Mouse (Mus musculus) liver, embryonic 16.5 days (tissue): ENCODE data around the gene Ptger4. TPM values are rescaled to one million over a fixed set of nuclear protein-coding genes. Genes with fewer than 3 reads are reported as not detected.

Experiments used
- ATAC-seq: fragments of 200-750 bp; cut with Nextera tagmentation; 2 replicates; pipeline ENCODE4 v1.8.0; 2017; ENCODE audit warnings: low read depth, mild to moderate bottlenecking, moderate number of reproducible peaks, moderate library complexity
- H3K27ac ChIP-seq: fragments of 300-500 bp; sonication (generic); 2 replicates; pipeline ENCODE4 v1.5.1; 2014; ENCODE audit warnings: mild to moderate bottlenecking, low read length
- H3K27me3 ChIP-seq: fragments of 300-500 bp; sonication (generic); 2 replicates; pipeline ENCODE4 v1.6.1; 2014; ENCODE audit warnings: low read depth, low read length, mixed read lengths; ENCODE audit not compliant: control insufficient read depth, insufficient read depth
- H3K36me3 ChIP-seq: fragments of 300-500 bp; sonication (generic); 2 replicates; pipeline ENCODE4 v1.6.1; 2014; ENCODE audit warnings: mild to moderate bottlenecking; ENCODE audit not compliant: control insufficient read depth, insufficient read depth
- H3K4me1 ChIP-seq: fragments of 300-500 bp; sonication (generic); 2 replicates; pipeline ENCODE4 v1.6.1; 2014; ENCODE audit warnings: low read depth, low read length, mixed read lengths; ENCODE audit not compliant: control insufficient read depth
- H3K4me2 ChIP-seq: fragments of 300-500 bp; sonication (generic); 2 replicates; pipeline ENCODE4 v1.6.1; 2014; ENCODE audit warnings: low read depth, low read length, mixed read lengths
- H3K4me3 ChIP-seq: fragments of 300-500 bp; sonication (generic); 2 replicates; pipeline ENCODE4 v1.5.1; 2014; ENCODE audit warnings: low read depth, mild to moderate bottlenecking, low read length
- H3K9ac ChIP-seq: fragments of 300-500 bp; sonication (generic); 2 replicates; pipeline ENCODE4 v1.6.1; 2014; ENCODE audit warnings: low read depth, low read length
- H3K9me3 ChIP-seq: fragments of 300-500 bp; sonication (generic); replicated peaks from 2 replicates; pipeline ENCODE4 v1.6.1; 2016; ENCODE audit warnings: low read length; ENCODE audit not compliant: control insufficient read depth
- WGBS: fragments of 180-500 bp; shearing (Covaris S2); extraction: QIAGEN DNeasy Blood & Tissue Kit; methylation state at CpG from one replicate; pipeline ENCODE4 v1.1.7; 2014; ENCODE audit not compliant: insufficient replicate concordance; 5-methylcytosine and 5-hydroxymethylcytosine counted together
- polyA plus RNA-seq: library from polyadenylated mRNA; unstranded; fragments of >200 nt; fragmentation: Nextera tagmentation; extraction: Ambion mirVana; gene quantifications from 2 replicates; pipeline ENCODE4 v1.2.1, GENCODE M21; 2015

The Ptger4 gene
- polyA plus RNA-seq, result 1.1 and 1.4 TPM in 2 replicates

DNA sequence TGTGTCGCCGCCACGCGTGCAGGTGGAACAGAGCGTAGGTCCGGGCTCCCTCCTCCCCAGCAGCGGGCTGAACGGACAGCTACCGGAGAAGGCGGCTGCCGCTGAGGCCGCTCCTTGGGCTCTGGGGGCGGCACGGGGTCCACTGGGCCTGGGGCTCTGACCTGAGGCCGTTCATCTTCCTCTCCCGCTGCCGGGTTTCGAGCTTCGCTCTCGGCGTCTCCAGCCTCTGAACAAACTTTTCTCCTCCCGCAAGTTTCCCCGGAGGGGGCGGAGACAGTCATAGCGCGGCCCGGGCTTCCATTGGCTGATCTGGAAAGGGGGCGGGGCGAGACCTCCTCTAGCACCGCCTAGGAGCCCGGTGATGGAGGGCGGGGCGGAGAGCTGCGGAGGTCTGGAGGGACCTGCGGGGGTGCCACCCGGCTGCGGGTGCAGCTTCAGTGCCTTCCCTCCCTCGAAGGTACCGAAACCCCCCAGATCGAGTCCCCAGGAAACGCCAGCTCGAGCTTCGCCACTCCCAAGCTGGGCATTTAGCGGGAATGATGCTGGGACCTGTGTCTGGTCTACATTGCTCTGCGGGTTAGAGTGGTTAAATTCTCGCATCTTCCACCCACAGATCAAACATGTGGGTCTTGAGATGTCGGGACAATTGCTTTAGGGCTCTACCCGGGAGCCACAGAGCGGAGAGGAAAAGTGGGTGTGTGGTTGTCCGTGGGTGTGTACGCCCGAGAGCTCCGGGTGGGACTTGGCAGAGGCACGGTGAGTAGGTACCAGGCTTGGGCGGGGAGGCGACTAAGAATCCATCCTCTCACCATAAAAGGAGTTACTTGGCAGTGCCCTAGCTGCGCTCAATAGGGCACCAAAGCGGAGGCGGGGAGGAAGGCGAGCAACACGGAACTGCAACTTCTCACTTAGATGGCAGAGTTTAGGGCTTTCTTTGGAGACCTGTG is at the start of gene Ptger4:
Gene Ptger4, minus strand, starts transcription at position 229 of the 947 bp plus-strand sequence.
- peak within 1 kb of the TSS; percentile 82 for H3K9ac ChIP-seq
- H3K4me2 ChIP-seq, result peak within 1 kb of the TSS; percentile 100
- H3K36me3 ChIP-seq, result no peaks in the 10 kb centered on the region
- peaks cover 46% of the 10 kb centered on the region for H3K4me1 ChIP-seq
- peaks cover 27% of the 10 kb centered on the region for H3K27me3 ChIP-seq
- no peaks in the 10 kb centered on the region for H3K9me3 ChIP-seq
- H3K27ac ChIP-seq, result no peak within 1 kb of the TSS; the same call in 1 of the 2 replicates
- 1% methylated on average over 60 of the region's 61 CpGs for WGBS
- ATAC-seq, result peak; percentile 96
- H3K4me3 ChIP-seq, result peak within 1 kb of the TSS; percentile 78

DNA sequence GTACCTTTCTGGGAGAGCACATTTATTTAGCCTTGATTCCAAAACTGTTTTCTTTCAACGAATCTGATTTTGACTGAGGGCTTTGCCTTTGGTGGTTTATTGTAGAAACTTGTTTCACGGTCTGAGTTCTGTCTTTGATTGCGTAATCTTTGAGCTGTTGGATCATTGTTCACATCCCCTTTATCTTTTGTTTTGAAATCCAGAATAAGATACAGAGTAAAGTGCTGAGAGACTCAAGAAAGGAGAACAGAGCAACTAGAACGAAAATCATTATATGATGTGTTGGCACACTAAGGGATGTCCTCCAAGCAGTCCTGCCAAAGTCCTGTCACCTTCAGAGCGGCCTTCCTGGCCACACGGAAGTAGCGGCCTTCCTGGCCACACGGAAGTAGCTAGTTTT is 44.4 kb upstream of the Ptger4 start:
- Histone ChIP-seq H3K9me3 (no peaks in the 10 kb centered on the region), H3K4me1 (no peaks in the 10 kb centered on the region), H3K36me3 (no peaks in the 10 kb centered on the region), H3K27me3 (no peaks in the 10 kb centered on the region), H3K27ac (no peak overlapping the region), H3K4me2 (no peak overlapping the region), H3K4me3 (no peak overlapping the region), H3K9ac (no peak overlapping the region)
- 58% methylated on average over 8 of the region's 8 CpGs for WGBS
- ATAC-seq, result no peak

DNA sequence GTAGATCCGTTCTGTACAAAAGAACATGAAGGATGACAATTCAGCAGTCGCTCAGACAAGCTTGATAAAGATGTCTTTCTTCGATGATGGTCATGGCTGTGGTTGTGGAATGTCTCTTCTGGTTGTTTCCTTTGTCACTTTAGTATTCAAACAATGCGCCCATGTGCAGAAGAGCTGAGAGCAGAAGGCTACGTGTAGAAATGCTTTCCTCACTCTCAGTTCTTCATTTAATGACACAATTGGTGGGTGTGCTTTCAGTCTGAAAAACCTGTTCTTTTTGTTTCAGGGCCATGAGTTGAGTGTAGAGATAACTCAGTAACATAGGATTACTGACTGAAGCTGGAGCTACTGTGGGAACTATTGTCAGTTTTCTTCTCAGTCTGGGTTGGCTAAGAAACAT is 43.1 kb upstream of the Ptger4 start:
- H3K27me3 ChIP-seq, result no peaks in the 10 kb centered on the region
- no peaks in the 10 kb centered on the region for H3K4me1 ChIP-seq
- WGBS, result 69% methylated on average over 5 of the region's 5 CpGs
- no peaks in the 10 kb centered on the region for H3K36me3 ChIP-seq
- no peak overlapping the region for H3K4me2 ChIP-seq
- no peaks in the 10 kb centered on the region for H3K9me3 ChIP-seq
- no peak overlapping the region for H3K9ac ChIP-seq
- no peak overlapping the region for H3K27ac ChIP-seq
- ATAC-seq, result no peak
- no peak overlapping the region for H3K4me3 ChIP-seq

DNA sequence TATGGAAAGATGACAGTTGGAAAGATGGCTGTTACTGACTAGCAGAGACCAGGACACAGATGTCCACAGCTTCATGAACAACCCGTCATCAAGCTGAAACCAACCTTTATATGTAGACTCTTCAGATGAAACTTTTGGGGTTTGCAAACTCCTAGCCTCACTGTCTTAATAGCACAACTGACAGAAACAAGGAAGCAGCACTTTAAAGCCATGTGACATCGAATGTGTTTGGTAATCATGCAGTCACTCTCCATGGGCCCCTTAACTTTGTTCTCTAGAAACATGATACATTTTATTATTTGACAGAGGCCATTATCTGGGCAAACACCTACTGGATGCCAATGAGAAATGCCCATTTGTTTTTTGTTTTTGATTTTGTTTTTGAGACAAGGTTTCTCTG is 37.3 kb upstream of the Ptger4 start:
- 68% methylated on average over 2 of the region's 2 CpGs for WGBS
- Histone ChIP-seq H3K4me3 (no peak overlapping the region), H3K9ac (no peak overlapping the region), H3K4me1 (no peaks in the 10 kb centered on the region), H3K36me3 (no peaks in the 10 kb centered on the region), H3K9me3 (no peaks in the 10 kb centered on the region), H3K27ac (no peak overlapping the region), H3K4me2 (no peak overlapping the region), H3K27me3 (no peaks in the 10 kb centered on the region)
- ATAC-seq, result no peak

DNA sequence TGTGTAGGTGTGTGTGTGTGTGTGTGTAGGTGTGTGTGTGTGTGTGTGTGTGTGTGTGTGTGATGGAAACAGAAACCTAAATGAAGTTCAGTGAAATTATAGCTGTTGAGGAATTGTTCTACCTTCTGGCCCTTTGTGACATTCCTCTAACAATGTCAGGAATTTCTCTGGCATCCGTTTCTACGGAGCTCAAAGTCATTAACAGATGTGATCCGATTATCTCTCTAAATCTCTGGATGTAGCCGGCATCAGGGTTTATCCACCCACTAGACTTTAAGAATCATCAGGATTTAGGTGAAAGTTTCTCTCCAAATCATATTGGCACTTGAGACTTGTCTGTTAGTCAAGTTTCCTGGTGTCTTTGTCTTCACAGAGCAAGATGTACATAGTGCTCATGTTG is 35.8 kb upstream of the Ptger4 start:
- H3K4me2 ChIP-seq, result no peak overlapping the region
- H3K4me1 ChIP-seq, result no peaks in the 10 kb centered on the region
- H3K9ac ChIP-seq, result no peak overlapping the region
- WGBS, result 76% methylated on average over 4 of the region's 4 CpGs
- H3K9me3 ChIP-seq, result no peaks in the 10 kb centered on the region
- no peaks in the 10 kb centered on the region for H3K36me3 ChIP-seq
- ATAC-seq, result no peak
- no peaks in the 10 kb centered on the region for H3K27me3 ChIP-seq
- H3K4me3 ChIP-seq, result no peak overlapping the region
- no peak overlapping the region for H3K27ac ChIP-seq

DNA sequence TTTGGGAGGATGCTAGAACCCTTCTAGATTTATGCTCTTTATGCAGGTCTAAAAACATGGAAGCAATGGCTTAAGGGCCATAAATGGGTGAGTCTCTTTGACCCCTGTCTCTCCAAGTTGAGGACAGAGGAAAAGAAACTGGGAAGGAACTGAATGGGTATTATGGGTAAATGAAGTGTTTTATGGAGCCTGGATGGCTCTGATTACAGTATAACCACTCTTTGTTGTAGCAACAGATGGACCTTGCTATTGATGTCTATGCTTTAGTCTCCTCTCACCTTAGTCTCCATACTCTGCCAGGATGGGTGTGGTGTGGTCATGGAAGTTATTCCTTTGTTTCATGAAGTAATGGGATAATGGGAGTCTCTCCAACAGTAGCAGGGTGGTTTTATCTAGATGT is 34.5 kb upstream of the Ptger4 start:
- Histone ChIP-seq H3K9ac (no peak overlapping the region), H3K4me1 (no peaks in the 10 kb centered on the region), H3K36me3 (no peaks in the 10 kb centered on the region), H3K27ac (no peak overlapping the region), H3K4me2 (no peak overlapping the region), H3K9me3 (no peaks in the 10 kb centered on the region), H3K27me3 (no peaks in the 10 kb centered on the region), H3K4me3 (no peak overlapping the region)
- no peak for ATAC-seq

DNA sequence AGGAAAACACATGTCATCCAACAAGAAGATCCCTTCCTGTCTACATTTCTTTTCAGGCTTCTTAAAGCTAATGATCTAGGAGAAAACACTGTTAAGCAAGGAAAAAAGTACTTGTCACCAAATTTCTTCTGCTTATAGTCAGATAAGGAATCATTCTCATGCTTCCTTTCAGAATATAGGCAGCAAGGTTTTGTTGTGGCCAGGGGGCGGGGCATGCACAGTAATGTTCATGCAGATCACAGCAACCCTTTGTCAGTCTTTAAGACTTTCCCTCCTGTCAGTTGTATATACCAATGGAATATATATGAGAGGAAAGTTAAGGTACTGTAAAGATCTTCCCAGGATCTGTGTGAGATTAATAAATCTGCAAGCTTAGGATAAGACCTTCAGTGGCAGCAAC is 30.0 kb upstream of the Ptger4 start:
- Histone ChIP-seq H3K27me3 (no peaks in the 10 kb centered on the region), H3K27ac (no peak overlapping the region), H3K36me3 (no peaks in the 10 kb centered on the region), H3K9ac (no peak overlapping the region), H3K4me3 (no peak overlapping the region), H3K4me2 (no peak overlapping the region), H3K9me3 (no peaks in the 10 kb centered on the region), H3K4me1 (no peaks in the 10 kb centered on the region)
- 51% methylated on average over 1 of the region's 1 CpGs for WGBS
- ATAC-seq, result no peak

DNA sequence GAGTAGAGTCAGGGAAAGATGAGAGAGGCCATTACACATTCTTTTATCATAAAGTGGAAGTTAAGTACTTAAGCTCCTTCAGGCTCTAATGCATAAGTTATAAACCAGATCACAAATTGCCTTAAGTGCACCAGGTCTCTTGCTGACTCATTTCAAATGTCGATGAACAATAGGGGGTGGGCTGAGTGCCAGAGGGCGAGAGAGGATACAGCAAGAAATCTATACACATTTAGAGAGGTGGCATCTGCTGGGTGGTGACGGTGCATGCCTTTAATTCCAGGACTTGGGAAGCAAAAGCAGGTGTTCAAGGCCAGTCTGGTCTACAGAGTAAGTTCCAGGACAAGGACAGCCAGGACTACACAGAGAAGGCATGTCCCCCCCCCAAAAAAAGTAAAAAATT is 22.1 kb upstream of the Ptger4 start:
- Histone ChIP-seq H3K27me3 (no peaks in the 10 kb centered on the region), H3K4me1 (no peaks in the 10 kb centered on the region), H3K36me3 (no peaks in the 10 kb centered on the region), H3K9me3 (no peaks in the 10 kb centered on the region), H3K4me3 (no peak overlapping the region), H3K27ac (no peak overlapping the region), H3K4me2 (no peak overlapping the region), H3K9ac (no peak overlapping the region)
- ATAC-seq, result no peak
- WGBS, result 68% methylated on average over 3 of the region's 3 CpGs

DNA sequence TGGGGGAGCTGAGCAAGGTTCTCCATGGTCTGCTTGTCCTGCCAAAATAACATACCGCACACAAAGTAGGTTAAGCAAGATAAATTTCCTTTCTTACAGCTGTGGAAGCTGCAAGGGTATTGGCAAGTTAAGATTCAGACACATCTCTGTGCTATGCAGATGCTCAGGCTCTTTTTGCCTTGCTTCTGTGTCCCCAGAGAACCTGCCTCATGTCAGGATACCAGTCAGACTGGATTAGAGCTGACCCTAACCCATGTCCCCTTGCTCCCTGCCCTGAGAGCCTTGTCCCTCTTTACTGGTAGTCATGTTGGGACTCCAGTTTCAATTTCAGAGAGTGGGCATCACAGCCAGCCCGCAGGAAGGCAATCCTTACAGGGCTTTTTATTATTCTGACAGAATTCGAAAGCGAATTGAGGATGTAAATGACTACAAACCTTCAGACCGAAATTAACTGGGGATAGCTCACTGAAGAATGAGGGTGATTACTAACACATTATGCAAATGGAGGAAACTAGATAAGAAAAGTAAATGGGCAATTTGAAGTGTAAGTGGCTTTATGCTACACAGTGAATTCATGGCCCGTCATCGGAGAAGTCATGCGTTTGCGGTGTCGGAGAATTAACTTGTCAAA is 19.0 kb upstream of the Ptger4 start:
- ATAC-seq, result no peak
- H3K4me2 ChIP-seq, result no peak overlapping the region
- 61% methylated on average over 10 of the region's 10 CpGs for WGBS
- H3K4me3 ChIP-seq, result no peak overlapping the region
- H3K27ac ChIP-seq, result no peak overlapping the region
- no peaks in the 10 kb centered on the region; the same call in 1 of the 2 replicates for H3K4me1 ChIP-seq
- no peaks in the 10 kb centered on the region for H3K9me3 ChIP-seq
- H3K9ac ChIP-seq, result no peak overlapping the region
- H3K36me3 ChIP-seq, result no peaks in the 10 kb centered on the region
- no peaks in the 10 kb centered on the region for H3K27me3 ChIP-seq
